Mouse (Mus musculus) limb, embryonic 14.5 days (tissue): Measurements from ENCODE around the gene Gsk3a. TPM values are rescaled to one million over a fixed set of nuclear protein-coding genes. Genes with fewer than 3 reads are reported as not detected.
"Not testable (repeated sequence)": the region's sequence is repeated elsewhere in the genome, so short reads cannot be mapped to it uniquely, and the experiment has no call there.

Experiments used
- ATAC-seq: fragments of 200-750 bp; cut with Nextera tagmentation; 2 replicates; pipeline ENCODE4 v1.8.0; 2017; ENCODE audit warnings: low read depth, moderate number of reproducible peaks, moderate TSS enrichment; ENCODE audit not compliant: low FRiP score
- DNase-seq: peaks from one replicate; pipeline ENCODE4 v3.0.0-alpha.2; 2015; ENCODE audit warnings: low spot score
- H3K27ac ChIP-seq: fragments of 300-500 bp; sonication (generic); replicated peaks from 2 replicates; pipeline ENCODE4 v1.5.1; 2014; ENCODE audit warnings: low read depth, mild to moderate bottlenecking, low read length, moderate library complexity, mixed read lengths
- H3K27me3 ChIP-seq: fragments of 300-500 bp; sonication (generic); 2 replicates; pipeline ENCODE4 v1.6.1; 2014; ENCODE audit warnings: low read length, mixed read lengths; ENCODE audit not compliant: control insufficient read depth, insufficient read depth
- H3K36me3 ChIP-seq: fragments of 300-500 bp; sonication (generic); 2 replicates; pipeline ENCODE4 v1.6.1; 2014; ENCODE audit warnings: mild to moderate bottlenecking, low read length, moderate library complexity, mixed read lengths; ENCODE audit not compliant: control insufficient read depth, insufficient read depth
- H3K4me1 ChIP-seq: fragments of 300-500 bp; sonication (generic); 2 replicates; pipeline ENCODE4 v1.6.1; 2014; ENCODE audit warnings: antibody characterized with exemption, low read length, mixed read lengths; ENCODE audit not compliant: control insufficient read depth, insufficient read depth
- H3K4me2 ChIP-seq: fragments of 300-500 bp; sonication (generic); replicated peaks from 2 replicates; pipeline ENCODE4 v1.6.1; 2014; ENCODE audit warnings: low read depth, mild to moderate bottlenecking, low read length, moderate library complexity; ENCODE audit not compliant: severe bottlenecking
- H3K4me3 ChIP-seq: fragments of 300-500 bp; sonication (generic); replicated peaks from 2 replicates; pipeline ENCODE4 v1.5.1; 2014; ENCODE audit warnings: low read length
- H3K9ac ChIP-seq: fragments of 300-500 bp; sonication (generic); 2 replicates; pipeline ENCODE4 v1.6.1; 2014; ENCODE audit warnings: mild to moderate bottlenecking, low read depth, low read length, moderate library complexity; ENCODE audit not compliant: severe bottlenecking
- H3K9me3 ChIP-seq: fragments of 300-500 bp; sonication (generic); 2 replicates; pipeline ENCODE4 v1.6.1; 2016; ENCODE audit warnings: low read length; ENCODE audit not compliant: control insufficient read depth
- POLR2A ChIP-seq: fragments of 200-500 bp; IDR thresholded peaks from 2 replicates; pipeline ENCODE4 v1.8.0; 2012; ENCODE audit warnings: inconsistent platforms, mild to moderate bottlenecking, moderate library complexity, borderline replicate concordance; ENCODE audit not compliant: insufficient read depth, insufficient read length; ENCODE audit errors: extremely low read depth
- WGBS: fragments of 180-500 bp; shearing (Covaris S2); extraction: QIAGEN DNeasy Blood & Tissue Kit; methylation state at CpG from one replicate; pipeline ENCODE4 v1.1.7; 2014; 5-methylcytosine and 5-hydroxymethylcytosine counted together
- polyA plus RNA-seq, 2 experiments: library from polyadenylated mRNA; depleted of rRNA in 1 of 2; stranded (reverse) in 1 of 2; unstranded in 1 of 2; fragments of >200 nt; fragmentation: Nextera tagmentation in 1 of 2; extraction: Ambion mirVana in 1 of 2; gene quantifications; 2 replicates each; pipeline versions ENCODE4 v1.2.1 to v1.2.3; 2012 to 2014

Gsk3a gene
- polyA plus RNA-seq, 2 experiments: 16.3 to 155 TPM

DNA sequence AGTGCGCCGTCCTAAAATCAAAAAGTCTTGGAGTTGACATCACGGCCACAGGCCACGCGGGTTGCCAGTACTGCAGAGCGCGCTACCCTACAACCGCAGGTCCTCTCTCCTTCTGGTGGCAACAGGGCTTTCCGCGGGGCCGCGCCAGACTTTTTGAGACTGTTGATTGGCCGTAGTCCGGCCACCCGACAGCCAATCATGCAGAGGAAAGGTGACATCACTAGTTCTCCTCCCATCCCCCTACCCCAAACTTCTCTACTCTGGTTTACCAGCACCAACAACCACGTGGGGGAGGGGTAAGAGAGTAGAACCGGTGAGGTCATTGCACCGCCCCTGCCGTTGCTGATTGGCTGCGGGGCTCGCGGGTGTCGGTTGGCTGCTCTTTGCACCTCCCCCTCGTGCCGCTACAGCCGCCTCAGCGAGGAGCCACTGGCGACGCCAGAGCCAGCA, 29.7 kb upstream of the Gsk3a start, which contains the start of gene Cic:
Cic (plus strand) TSS at position 404 of the 450 bp plus-strand sequence.
- WGBS: under 1% methylated on average over 29 of the region's 29 CpGs
- TF ChIP-seq POLR2A: peak; percentile 26; the same call in 1 of the 2 replicates
- Histone ChIP-seq H3K4me1 (peaks cover 17% of the 10 kb centered on the region), H3K9me3 (no peaks in the 10 kb centered on the region), H3K27ac (peak within 1 kb of the TSS; percentile 86), H3K4me2 (peak within 1 kb of the TSS; percentile 78), H3K4me3 (peak within 1 kb of the TSS; percentile 79), H3K36me3 (peaks cover 12% of the 10 kb centered on the region), H3K9ac (peak within 1 kb of the TSS; percentile 72), H3K27me3 (no peaks in the 10 kb centered on the region)
- DNase-seq: peak; percentile 100
- ATAC-seq: peak; percentile 88

DNA sequence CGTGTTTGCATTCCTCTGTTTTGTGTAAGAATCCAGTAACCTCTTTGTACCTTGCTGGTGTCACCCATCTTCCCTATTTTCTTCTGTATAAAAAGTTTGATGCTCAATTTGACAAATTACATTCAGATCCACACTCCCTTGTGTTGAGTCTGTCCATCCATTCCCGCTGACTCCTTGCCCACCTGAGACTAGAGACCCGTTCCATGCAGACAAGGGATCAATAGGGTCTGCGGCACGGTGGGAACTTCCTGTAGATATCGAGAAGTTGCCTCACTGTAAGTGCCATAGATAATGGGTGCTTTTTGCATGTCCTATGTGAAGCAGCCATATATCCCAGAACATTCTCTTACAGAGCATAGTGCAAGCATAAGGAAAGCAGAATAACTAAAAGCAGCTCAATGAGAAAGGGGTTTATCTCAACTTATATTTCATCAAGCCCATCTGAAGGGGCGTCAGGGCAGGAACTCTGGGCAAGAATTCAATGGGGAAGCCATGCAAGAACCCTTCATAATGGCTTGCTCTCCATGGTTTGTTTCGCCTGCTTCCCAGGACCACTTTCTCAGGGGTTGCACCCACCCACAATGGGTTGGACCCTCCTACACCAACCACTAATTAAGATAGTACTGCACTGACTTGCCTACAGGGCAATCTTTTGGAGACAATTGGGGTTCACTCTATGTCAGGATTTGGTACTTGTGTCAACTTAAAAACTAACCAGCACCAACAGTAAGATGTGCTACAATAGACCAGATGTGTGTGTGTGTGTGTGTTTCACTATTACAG, 28.7 kb upstream of the Gsk3a start:
- no peaks in the 10 kb centered on the region for H3K27me3 ChIP-seq
- peaks cover 17% of the 10 kb centered on the region for H3K4me1 ChIP-seq
- peaks cover 4% of the 10 kb centered on the region for H3K36me3 ChIP-seq
- TF ChIP-seq POLR2A: no peak
- 0 out of 2 replicates have a peak overlapping the region, but pooled peaks have one; percentile 79 for H3K4me3 ChIP-seq
- no peak overlapping the region for H3K9ac ChIP-seq
- WGBS: 89% methylated on average over 8 of the region's 8 CpGs
- no peak overlapping the region for H3K27ac ChIP-seq
- H3K4me2 ChIP-seq: peak overlapping the region; percentile 54; the same call in 1 of the 2 replicates
- ATAC-seq (no peak), DNase-seq (no peak)
- H3K9me3 ChIP-seq: no peaks in the 10 kb centered on the region

DNA sequence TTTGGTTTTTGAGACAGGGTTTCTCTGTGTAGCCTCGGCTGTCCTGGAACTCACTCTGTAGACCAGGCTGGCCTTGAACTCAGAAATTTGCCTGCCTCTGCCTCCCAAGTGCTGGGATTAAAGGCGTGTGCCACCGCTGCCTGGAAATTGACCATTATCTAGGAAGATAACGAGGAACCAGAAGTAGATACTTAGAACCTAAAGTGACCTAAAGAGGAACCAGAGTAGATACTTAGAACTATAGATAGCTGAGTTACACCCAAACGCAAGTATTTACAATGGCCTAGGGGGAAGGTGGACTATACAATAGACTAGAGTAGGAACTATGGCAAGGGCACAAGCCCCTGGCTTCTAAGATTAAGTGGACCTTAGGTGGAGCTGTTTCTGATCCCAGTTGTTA, 28.1 kb upstream of the Gsk3a start:
- H3K9me3 ChIP-seq, H3K36me3 ChIP-seq, ATAC-seq, H3K4me3 ChIP-seq, H3K27me3 ChIP-seq, DNase-seq, H3K4me2 ChIP-seq, H3K27ac ChIP-seq, H3K9ac ChIP-seq: not testable (repeated sequence)
- 84% methylated on average over 5 of the region's 5 CpGs for WGBS
- H3K4me1 ChIP-seq: peaks cover 17% of the 10 kb centered on the region

DNA sequence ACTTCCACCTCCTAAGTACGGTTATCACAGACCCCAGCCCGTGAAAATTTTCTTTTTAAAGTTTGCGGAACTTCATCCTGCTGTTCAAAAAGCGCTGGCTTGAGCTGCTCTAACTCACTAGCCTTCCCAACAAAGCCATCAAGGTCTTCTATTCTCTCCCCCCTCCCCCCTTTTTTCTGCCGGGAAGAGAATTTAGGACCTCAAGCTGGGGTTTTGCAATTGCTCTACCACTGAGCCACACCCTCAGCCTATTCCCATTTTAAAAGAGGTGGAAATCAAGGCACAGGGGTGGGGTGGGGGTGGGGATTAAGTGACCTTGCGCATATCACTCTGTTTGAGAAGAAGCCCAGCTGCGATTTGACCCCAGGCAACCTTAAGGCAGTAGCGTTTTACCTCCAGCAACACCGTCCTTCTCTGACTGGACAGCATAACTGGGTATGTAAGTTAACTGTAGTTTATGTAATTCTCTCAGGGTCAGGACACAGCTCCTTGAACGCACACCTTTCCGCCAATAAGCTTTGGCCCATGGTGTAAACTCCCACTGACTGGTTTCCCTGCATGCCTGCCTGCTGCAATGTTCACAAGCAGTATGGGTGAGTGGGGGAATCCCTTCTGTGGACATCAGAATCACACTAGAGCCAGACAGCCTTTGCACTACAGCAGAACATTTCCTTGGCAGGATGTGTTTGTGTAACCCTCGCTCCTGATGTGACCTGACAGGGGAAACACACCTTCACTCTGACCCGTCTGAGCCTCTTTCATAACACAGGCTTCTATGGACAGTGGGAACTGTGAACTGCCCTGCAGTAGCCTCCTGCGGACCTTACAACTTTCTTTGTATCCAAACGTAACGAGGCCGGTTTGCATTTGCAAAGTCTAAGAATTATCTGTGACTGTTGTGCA, 26.6 kb upstream of the Gsk3a start:
- Histone ChIP-seq H3K4me1 (peaks cover 8% of the 10 kb centered on the region), H3K9ac (no peak overlapping the region), H3K4me3 (no peak overlapping the region), H3K36me3 (no peaks in the 10 kb centered on the region), H3K4me2 (no peak overlapping the region), H3K9me3 (no peaks in the 10 kb centered on the region), H3K27me3 (no peaks in the 10 kb centered on the region), H3K27ac (no peak overlapping the region)
- TF ChIP-seq POLR2A: no peak
- no peak for DNase-seq
- no peak for ATAC-seq
- WGBS: 33% methylated on average over 17 of the region's 17 CpGs

DNA sequence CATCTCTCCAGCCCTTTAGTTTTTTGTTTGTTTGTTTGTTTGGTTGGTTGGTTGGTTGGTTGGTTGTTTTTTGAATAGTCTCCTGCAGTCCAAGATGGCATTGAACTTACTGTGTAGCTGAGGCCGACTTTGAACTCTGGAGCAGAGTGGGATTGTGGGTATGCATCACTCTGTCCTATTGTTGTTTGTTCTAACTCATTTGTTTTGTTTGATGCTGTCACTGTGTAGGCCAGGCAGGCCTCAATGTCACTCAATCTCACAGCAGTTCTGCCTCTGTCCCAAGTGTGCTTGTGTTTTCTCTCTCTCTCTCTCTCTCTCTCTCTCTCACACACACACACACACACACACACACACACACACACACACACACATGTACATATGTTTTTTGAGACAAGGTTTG, 24.2 kb upstream of the Gsk3a start:
- 0 out of 2 replicates have a peak, but pooled peaks cover 2% of the 10 kb centered on the region for H3K4me1 ChIP-seq
- no peak for TF ChIP-seq POLR2A
- no peak overlapping the region for H3K9ac ChIP-seq
- H3K9me3 ChIP-seq: no peaks in the 10 kb centered on the region
- no peak overlapping the region for H3K4me3 ChIP-seq
- DNase-seq (no peak), ATAC-seq (no peak)
- H3K27ac ChIP-seq: no peak overlapping the region
- 89% methylated on average over 1 of the region's 1 CpGs for WGBS
- no peaks in the 10 kb centered on the region for H3K36me3 ChIP-seq
- H3K4me2 ChIP-seq: no peak overlapping the region
- no peaks in the 10 kb centered on the region for H3K27me3 ChIP-seq
